Mouse (Mus musculus) hindbrain, postnatal 0 days (tissue): ENCODE data around the gene Trmt2a. TPM values are rescaled to one million over a fixed set of nuclear protein-coding genes. Genes with fewer than 3 reads are reported as not detected.

Source experiments
- ATAC-seq: fragments of 200-750 bp; cut with Nextera tagmentation; 2 replicates; pipeline ENCODE4 v1.8.0; 2017; ENCODE audit warnings: mild to moderate bottlenecking, moderate TSS enrichment, moderate library complexity
- DNase-seq: peaks from one replicate; pipeline ENCODE4 v3.0.0-alpha.2; 2015; ENCODE audit warnings: low spot score
- H3K27ac ChIP-seq: fragments of 300-500 bp; sonication (generic); 2 replicates; pipeline ENCODE4 v1.5.1; 2014; ENCODE audit warnings: mild to moderate bottlenecking
- H3K27me3 ChIP-seq: fragments of 300-500 bp; sonication (generic); 2 replicates; pipeline ENCODE4 v1.6.1; 2014; ENCODE audit warnings: low read length, mixed read lengths; ENCODE audit not compliant: insufficient read depth
- H3K36me3 ChIP-seq: fragments of 300-500 bp; sonication (generic); 2 replicates; pipeline ENCODE4 v1.6.1; 2014; ENCODE audit warnings: low read length, mixed read lengths; ENCODE audit not compliant: insufficient read depth
- H3K4me1 ChIP-seq: fragments of 300-500 bp; sonication (generic); 2 replicates; pipeline ENCODE4 v1.6.1; 2014; ENCODE audit warnings: antibody characterized with exemption, low read length, mixed read lengths; ENCODE audit not compliant: insufficient read depth
- H3K4me2 ChIP-seq: fragments of 300-500 bp; sonication (generic); 2 replicates; pipeline ENCODE4 v1.6.1; 2014; ENCODE audit warnings: low read depth, mild to moderate bottlenecking, low read length, moderate library complexity, mixed read lengths
- H3K4me3 ChIP-seq: fragments of 300-500 bp; sonication (generic); 2 replicates; pipeline ENCODE4 v1.5.1; 2014; ENCODE audit warnings: low read length
- H3K9ac ChIP-seq: fragments of 300-500 bp; sonication (generic); replicated peaks from 2 replicates; pipeline ENCODE4 v1.6.1; 2014; ENCODE audit warnings: mild to moderate bottlenecking, low read length, moderate library complexity, mixed read lengths
- H3K9me3 ChIP-seq: fragments of 300-500 bp; sonication (generic); 2 replicates; pipeline ENCODE4 v1.6.1; 2016; ENCODE audit warnings: low read length, mixed read lengths
- CTCF ChIP-seq: IDR thresholded peaks from 2 replicates; pipeline ENCODE4 v1.5.1; 2016; ENCODE audit warnings: antibody characterized with exemption, control low read depth, low read depth
- WGBS: fragments of 180-500 bp; shearing (Covaris S2); extraction: QIAGEN DNeasy Blood & Tissue Kit; methylation state at CpG from one replicate; pipeline ENCODE4 v1.1.7; 2014; 5-methylcytosine and 5-hydroxymethylcytosine counted together
- polyA plus RNA-seq: library from polyadenylated mRNA; unstranded; fragments of >200 nt; fragmentation: Nextera tagmentation; extraction: Ambion mirVana; gene quantifications from 2 replicates; pipeline ENCODE4 v1.2.1, GENCODE M21; 2015
- total RNA-seq: library from RNA; depleted of rRNA; stranded (reverse); fragments of >200 nt; gene quantifications from 2 replicates; pipeline ENCODE4 v1.2.3, GENCODE M21; 2014

Gene Trmt2a
- total and polyA plus RNA-seq, 2 experiments from 2014 or later, result 61.4 to 67.8 TPM

DNA sequence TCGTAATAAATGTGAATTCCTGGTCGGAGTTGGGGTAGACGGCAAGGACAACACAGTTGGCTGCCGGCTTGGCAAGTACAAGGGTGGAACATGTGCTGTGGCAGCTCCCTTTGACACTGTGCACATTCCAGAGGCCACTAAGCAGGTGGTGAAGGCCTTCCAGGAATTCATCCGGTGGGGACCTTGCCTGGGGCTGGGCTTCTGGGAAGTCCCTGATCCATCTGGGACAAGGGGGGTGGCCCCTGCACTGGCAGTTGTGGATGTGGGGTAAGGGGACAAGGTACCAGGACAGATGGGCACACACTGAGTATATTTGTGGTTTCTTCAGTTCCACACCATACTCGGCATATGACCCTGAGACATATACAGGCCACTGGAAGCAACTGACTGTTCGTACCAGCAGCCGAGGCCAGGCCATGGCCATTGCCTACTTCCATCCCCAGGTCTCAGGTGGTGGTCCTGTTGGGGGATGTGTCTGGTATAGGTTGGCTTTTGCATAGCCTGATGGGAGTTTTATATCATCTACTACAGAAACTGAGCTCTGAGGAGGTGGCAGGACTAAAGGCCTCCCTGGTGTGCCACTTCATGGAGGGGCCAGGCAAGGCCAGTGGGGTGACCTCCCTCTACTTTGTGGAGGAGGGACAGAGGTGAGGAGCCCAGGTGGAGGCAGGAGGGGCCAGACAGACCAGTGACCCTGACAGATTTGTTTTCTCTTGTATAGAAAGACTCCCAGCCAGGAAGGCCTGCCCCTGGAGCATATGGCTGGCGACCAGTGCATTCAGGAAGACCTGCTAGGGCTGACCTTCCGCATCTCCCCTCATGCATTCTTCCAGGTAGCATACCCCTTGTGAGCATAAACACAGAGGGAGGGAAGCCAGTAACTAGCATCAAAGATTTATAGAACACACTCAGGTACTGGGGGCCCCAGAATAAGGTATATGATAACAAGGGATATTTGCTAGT, 2.6 kb downstream of the Trmt2a start:
- Histone ChIP-seq H3K36me3 (peaks cover 52% of the 10 kb centered on the region), H3K9me3 (no peaks in the 10 kb centered on the region), H3K9ac (no peak overlapping the region; the same call in 1 of the 2 replicates), H3K27ac (no peak overlapping the region), H3K4me2 (peak overlapping the region; percentile 68; the same call in 1 of the 2 replicates), H3K4me1 (peaks cover 15% of the 10 kb centered on the region), H3K4me3 (no peak overlapping the region), H3K27me3 (no peaks in the 10 kb centered on the region)
- DNase-seq, result no peak
- WGBS, result 59% methylated on average over 10 of the region's 10 CpGs
- TF ChIP-seq CTCF, result no peak
- no peak for ATAC-seq

DNA sequence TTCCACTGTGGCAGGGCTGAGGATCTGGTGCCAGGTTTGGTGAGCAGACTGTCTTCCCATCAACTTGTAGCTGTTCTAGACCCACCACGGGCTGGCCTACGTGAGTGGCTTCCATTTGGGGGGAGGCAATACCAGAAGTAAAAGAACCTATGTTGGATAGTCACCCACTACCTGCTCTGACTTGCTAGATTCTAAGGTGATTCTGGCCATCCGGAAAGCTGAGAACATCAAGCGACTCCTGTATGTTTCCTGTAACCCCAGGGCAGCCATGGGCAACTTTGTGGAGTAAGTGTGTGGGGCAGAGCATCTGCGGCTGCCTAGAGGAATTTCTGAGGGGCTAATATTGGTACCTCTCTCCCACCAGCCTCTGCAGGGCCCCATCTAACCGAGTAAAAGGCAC, 4.3 kb downstream of the Trmt2a start:
- Histone ChIP-seq H3K27ac (no peak overlapping the region), H3K4me3 (no peak overlapping the region), H3K9me3 (no peaks in the 10 kb centered on the region), H3K9ac (no peak overlapping the region), H3K36me3 (peaks cover 60% of the 10 kb centered on the region), H3K4me1 (peaks cover 9% of the 10 kb centered on the region), H3K4me2 (no peak overlapping the region), H3K27me3 (no peaks in the 10 kb centered on the region)
- TF ChIP-seq CTCF, result no peak
- ATAC-seq, result no peak
- DNase-seq, result no peak
- 82% methylated on average over 6 of the region's 6 CpGs for WGBS

DNA sequence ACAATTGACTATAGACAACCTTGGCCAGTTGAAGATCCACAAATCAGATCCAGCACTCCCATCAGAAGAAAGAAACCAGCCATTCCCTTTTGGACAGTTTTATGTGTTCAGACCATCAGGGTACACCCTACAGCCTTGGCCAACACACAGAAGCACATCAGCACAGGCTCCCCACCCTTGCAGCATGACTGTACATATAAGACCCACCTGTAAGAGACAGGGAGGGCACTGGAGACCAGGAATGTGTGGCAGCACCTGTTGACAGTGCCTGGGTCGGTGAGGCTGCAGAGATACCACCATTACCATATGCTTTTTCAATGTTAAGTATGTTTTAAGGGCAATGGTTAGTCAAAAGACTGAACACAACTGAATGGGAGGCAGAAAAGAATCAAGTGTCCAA, 5.4 kb downstream of the Trmt2a start:
- no peak overlapping the region for H3K4me3 ChIP-seq
- H3K4me2 ChIP-seq, result no peak overlapping the region
- ATAC-seq (no peak), DNase-seq (no peak)
- H3K4me1 ChIP-seq, result peaks cover 9% of the 10 kb centered on the region
- H3K27ac ChIP-seq, result no peak overlapping the region
- no peaks in the 10 kb centered on the region for H3K27me3 ChIP-seq
- no peaks in the 10 kb centered on the region for H3K9me3 ChIP-seq
- no peak overlapping the region for H3K9ac ChIP-seq
- no peak for TF ChIP-seq CTCF
- H3K36me3 ChIP-seq, result peaks cover 68% of the 10 kb centered on the region
- WGBS, result 89% methylated on average over 1 of the region's 1 CpGs

DNA sequence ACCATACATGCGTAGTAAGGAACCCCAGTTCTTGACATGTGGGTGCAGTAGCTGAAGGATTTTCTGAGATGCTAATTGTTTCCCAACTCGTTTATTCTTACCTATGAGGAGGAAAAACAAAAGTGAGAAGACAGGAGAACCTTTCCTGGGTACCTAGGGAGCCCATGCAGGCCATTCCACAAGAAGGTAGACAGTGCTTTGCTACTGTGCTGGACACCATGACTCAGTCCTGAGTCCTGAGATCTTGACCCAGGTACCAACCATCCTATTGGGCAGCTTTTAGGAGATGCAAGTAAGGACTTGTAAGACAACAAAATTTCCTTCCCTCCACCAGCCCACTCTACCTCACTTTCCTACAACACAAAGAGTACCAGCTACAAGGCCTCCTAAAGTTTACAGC, 9.7 kb downstream of the Trmt2a start, which contains the start of gene Gm49776:
Gene Gm49776, minus strand, starts transcription at position 101 of the 400 bp plus-strand sequence.
- H3K4me1 ChIP-seq, result no peaks in the 10 kb centered on the region
- no peak for TF ChIP-seq CTCF
- H3K27ac ChIP-seq, result no peak within 1 kb of the TSS
- no peak within 1 kb of the TSS for H3K9ac ChIP-seq
- no peak within 1 kb of the TSS for H3K4me3 ChIP-seq
- ATAC-seq (no peak), DNase-seq (no peak)
- peaks cover 68% of the 10 kb centered on the region for H3K36me3 ChIP-seq
- H3K27me3 ChIP-seq, result no peaks in the 10 kb centered on the region
- WGBS, result 91% methylated on average over 2 of the region's 2 CpGs
- H3K4me2 ChIP-seq, result no peak within 1 kb of the TSS
- no peaks in the 10 kb centered on the region for H3K9me3 ChIP-seq

DNA sequence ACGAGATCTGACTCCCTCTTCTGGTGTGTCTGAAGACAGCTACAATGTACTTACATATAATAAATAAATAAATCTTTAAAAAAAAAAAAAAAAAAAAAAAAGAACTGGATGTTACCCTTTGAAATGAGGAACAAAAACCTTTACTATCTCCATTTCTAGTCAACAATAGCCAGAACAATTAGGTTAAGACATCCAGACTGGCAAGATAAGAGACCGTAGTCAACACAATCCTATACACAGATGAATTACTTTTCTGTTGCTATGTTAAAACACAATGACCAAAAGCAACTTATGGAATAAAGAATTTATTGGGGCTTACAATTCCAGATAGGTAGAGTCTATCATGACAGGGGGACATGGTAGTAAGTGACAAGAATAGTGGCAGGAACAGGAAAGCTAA, 16.5 kb downstream of the Trmt2a start:
- 90% methylated on average over 2 of the region's 2 CpGs for WGBS
- Histone ChIP-seq H3K4me1 (no peaks in the 10 kb centered on the region), H3K4me2 (no peak overlapping the region), H3K9ac (no peak overlapping the region), H3K27ac (no peak overlapping the region), H3K27me3 (no peaks in the 10 kb centered on the region), H3K36me3 (peaks cover 51% of the 10 kb centered on the region), H3K9me3 (no peaks in the 10 kb centered on the region), H3K4me3 (no peak overlapping the region)
- no peak for TF ChIP-seq CTCF
- DNase-seq (no peak), ATAC-seq (no peak)

DNA sequence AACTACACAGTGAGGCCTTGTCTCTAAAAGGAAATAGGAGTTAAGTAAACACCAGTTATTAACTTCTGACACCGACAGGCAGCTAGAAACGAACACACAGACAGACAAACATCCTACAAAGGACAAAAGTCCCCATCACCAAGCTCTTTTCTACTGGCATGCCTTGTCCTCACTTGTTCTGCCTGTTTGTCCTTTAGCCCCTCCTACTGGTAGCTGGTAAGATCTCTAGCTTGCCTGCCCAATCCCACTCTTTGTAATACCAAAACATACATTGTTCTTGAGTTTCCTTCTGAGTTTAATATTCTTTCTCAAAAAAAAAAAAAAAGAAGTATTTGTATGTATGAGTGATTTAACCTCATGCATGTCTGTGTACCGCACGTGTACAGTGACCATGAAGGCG, 19.7 kb downstream of the Trmt2a start:
- no peak overlapping the region for H3K9ac ChIP-seq
- no peak overlapping the region for H3K4me3 ChIP-seq
- no peak overlapping the region for H3K4me2 ChIP-seq
- H3K9me3 ChIP-seq, result no peaks in the 10 kb centered on the region
- 85% methylated on average over 5 of the region's 5 CpGs for WGBS
- DNase-seq (peak; percentile 30), ATAC-seq (no peak)
- no peaks in the 10 kb centered on the region for H3K4me1 ChIP-seq
- no peaks in the 10 kb centered on the region for H3K27me3 ChIP-seq
- peak; percentile 46 for TF ChIP-seq CTCF
- H3K36me3 ChIP-seq, result peaks cover 64% of the 10 kb centered on the region
- H3K27ac ChIP-seq, result no peak overlapping the region

DNA sequence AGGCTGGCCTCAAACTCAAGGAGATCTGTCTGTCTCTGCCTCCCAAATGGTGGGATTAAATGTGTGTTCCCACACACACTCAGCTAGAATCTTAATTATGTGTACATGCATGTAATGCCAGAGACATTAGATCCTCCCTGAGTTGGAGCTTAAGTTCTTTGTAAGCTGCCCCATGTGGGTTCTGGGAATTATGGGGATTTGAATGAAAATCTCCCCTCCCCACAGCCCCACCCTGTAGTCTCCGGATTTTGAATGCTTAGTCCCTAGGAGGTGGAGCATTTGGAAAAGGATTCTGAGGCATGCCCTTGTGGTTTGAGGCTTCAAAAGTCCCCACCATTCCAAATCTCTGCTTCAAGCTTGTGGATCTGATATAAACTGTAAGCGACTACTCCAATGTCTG, 26.7 kb downstream of the Trmt2a start:
- Histone ChIP-seq H3K9me3 (no peaks in the 10 kb centered on the region), H3K4me1 (no peaks in the 10 kb centered on the region), H3K9ac (no peak overlapping the region), H3K36me3 (peaks cover 64% of the 10 kb centered on the region), H3K27ac (no peak overlapping the region), H3K4me3 (no peak overlapping the region), H3K27me3 (no peaks in the 10 kb centered on the region), H3K4me2 (no peak overlapping the region)
- no peak for ATAC-seq
- TF ChIP-seq CTCF, result no peak
- WGBS, result 78% methylated on average over 2 of the region's 2 CpGs
- no peak for DNase-seq
